Mouse (Mus musculus) erythroblast, embryonic 14.5 days (primary cell): ENCODE measurements around the gene Dnase1l1.

Source experiments
- GATA1 ChIP-seq: IDR thresholded peaks from 2 replicates; pipeline ENCODE4 v1.6.1; 2012; ENCODE audit warnings: low read length, inconsistent platforms, mixed read lengths
- TAL1 ChIP-seq: IDR thresholded peaks from 3 replicates; pipeline ENCODE4 v1.6.1; 2012; ENCODE audit warnings: low read length, inconsistent platforms, mixed read lengths

DNA sequence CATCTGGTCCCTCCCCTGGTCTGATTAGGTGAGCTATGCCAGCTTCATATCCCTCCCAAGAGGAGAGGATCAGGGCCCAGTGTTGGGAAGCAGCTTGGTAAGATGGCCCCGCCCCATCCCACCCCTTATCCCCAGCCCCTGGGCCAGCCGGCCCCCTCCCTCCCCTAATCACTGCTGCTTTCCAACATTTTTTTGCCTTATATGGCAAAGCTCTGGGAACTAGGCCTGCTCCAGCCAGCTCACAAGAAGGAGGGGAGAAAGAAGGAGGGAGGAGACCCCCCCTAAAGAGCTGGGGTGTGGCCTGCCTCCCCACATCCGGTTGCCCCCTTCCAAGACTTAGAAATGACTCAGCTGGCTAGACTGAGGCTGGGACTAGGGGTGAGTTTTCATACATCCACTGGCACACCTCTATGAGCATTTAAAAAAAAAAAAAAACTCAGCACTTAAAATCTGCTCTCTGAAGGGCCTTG, 37.5 kb downstream of the Dnase1l1 start:
- no peak for TF ChIP-seq TAL1
- no peak for TF ChIP-seq GATA1
